Mouse (Mus musculus) cerebellum, adult 2 months (tissue): ENCODE data around the gene Gm20458. TPM values are rescaled to one million over a fixed set of nuclear protein-coding genes. Genes with fewer than 3 reads are reported as not detected.

Experiments used
- DNase-seq, 2 experiments: peaks; one replicate each; pipeline ENCODE4 v3.0.0; 2021
- H3K27ac ChIP-seq: fragments of 200-500 bp; 2 replicates; pipeline ENCODE4 v1.5.1; 2012; ENCODE audit warnings: low read length, control low read depth, inconsistent platforms; ENCODE audit not compliant: insufficient read depth
- H3K27me3 ChIP-seq: fragments of 200-500 bp; 2 replicates; pipeline ENCODE4 v1.6.1; 2012; ENCODE audit warnings: inconsistent platforms, mild to moderate bottlenecking, low read length, moderate library complexity; ENCODE audit not compliant: control insufficient read depth, insufficient read depth
- H3K4me1 ChIP-seq: fragments of 200-500 bp; 2 replicates; pipeline ENCODE4 v1.6.1; 2011; ENCODE audit warnings: low read length; ENCODE audit not compliant: control insufficient read depth, insufficient read depth
- H3K4me3 ChIP-seq: fragments of 200-500 bp; replicated peaks from 2 replicates; pipeline ENCODE3; 2011; ENCODE audit warnings: mild to moderate bottlenecking, low read depth, low read length, control low read depth; ENCODE audit not compliant: insufficient read depth
- CTCF ChIP-seq: fragments of 200-500 bp; IDR thresholded peaks from 2 replicates; pipeline ENCODE4 v1.5.1; 2011; ENCODE audit warnings: low read depth, mild to moderate bottlenecking, control low read depth, low read length, moderate library complexity, borderline replicate concordance; ENCODE audit not compliant: insufficient read depth
- POLR2A ChIP-seq: fragments of 200-500 bp; IDR thresholded peaks from 2 replicates; pipeline ENCODE4 v1.6.1; 2011; ENCODE audit warnings: low read length, control low read depth, borderline replicate concordance; ENCODE audit not compliant: insufficient read depth
- WGBS: fragments of 180-500 bp; shearing (Covaris S2); methylation state at CpG from one replicate; pipeline ENCODE4 v1.1.7; 2018; 5-methylcytosine and 5-hydroxymethylcytosine counted together
- polyA plus RNA-seq: library from polyadenylated mRNA; depleted of rRNA; stranded (reverse); fragments of >200 nt; gene quantifications from 2 replicates; pipeline ENCODE4 v1.2.3, GENCODE M21; 2012

Gene Gm20458
- polyA plus RNA-seq, 1 experiment, result 16.7 TPM

DNA sequence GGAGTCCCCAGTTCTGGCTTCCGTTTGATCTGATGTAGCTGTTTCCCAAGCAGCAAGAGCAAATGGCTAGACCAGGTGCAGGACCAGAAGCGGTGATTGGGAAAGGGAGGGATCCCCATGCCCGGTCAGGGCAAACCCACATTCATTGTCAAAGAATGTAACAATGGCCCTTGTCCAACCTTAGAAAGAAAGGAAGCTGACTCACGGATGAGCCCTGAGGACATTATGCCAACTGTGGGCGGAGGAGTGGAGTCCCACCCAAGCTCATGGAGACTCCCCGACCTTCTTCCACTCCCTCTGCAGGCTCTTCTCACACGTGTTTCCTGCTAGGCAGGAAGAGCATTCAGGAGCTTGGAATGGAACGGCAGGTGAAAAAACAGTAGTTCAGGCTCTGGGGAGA, 52.6 kb downstream of the Gm20458 start:
- DNase-seq, result no peak
- 65% methylated on average over 8 of the region's 8 CpGs for WGBS
- no peaks in the 10 kb centered on the region for H3K4me1 ChIP-seq
- TF ChIP-seq POLR2A, result no peak
- TF ChIP-seq CTCF, result no peak
- H3K4me3 ChIP-seq, result no peak overlapping the region
- no peak overlapping the region for H3K27ac ChIP-seq
- H3K27me3 ChIP-seq, result no peaks in the 10 kb centered on the region

GRCm38 (mm10) chr2:164514916-164515315, 54.1 kb downstream of the Gm20458 start:
- TF ChIP-seq POLR2A, result no peak
- no peak for TF ChIP-seq CTCF
- Histone ChIP-seq H3K4me3 (no peak overlapping the region), H3K27ac (no peak overlapping the region), H3K4me1 (no peaks in the 10 kb centered on the region), H3K27me3 (no peaks in the 10 kb centered on the region)
- 83% methylated on average over 3 of the region's 3 CpGs for WGBS
- no peak for DNase-seq

DNA sequence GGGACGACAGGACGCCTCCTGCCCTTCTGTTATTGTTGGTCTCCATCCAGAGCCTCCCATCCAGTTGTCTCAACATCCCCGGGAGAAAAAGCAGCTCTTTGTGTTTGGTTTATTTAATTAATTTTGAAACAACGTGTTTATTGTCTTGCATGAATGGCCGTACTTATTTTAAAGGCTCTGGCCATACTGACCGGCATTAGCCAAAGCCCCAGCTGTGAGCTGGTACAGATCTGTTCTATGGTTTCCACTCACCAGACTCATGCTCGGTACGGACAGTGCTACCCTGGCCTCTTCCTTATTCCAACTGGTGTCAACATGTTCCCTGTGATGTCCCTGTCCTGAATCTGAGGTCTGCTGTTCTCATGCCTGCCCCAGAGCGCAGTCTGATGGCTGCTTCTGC, 55.1 kb downstream of the Gm20458 start:
- no peaks in the 10 kb centered on the region for H3K4me1 ChIP-seq
- H3K27me3 ChIP-seq, result no peaks in the 10 kb centered on the region
- DNase-seq, result no peak
- TF ChIP-seq CTCF, result no peak
- TF ChIP-seq POLR2A, result no peak
- 37% methylated on average over 9 of the region's 9 CpGs for WGBS
- H3K4me3 ChIP-seq, result no peak overlapping the region
- H3K27ac ChIP-seq, result 0 out of 2 replicates have a peak overlapping the region, but pooled peaks have one; percentile 72

- Histone ChIP-seq H3K4me1 (no peaks in the 10 kb centered on the region), H3K4me3 (no peak overlapping the region), H3K27me3 (no peaks in the 10 kb centered on the region), H3K27ac (peak overlapping the region; percentile 72; the same call in 1 of the 2 replicates)
- no peak for DNase-seq
- TF ChIP-seq CTCF, result no peak
- no peak for TF ChIP-seq POLR2A
- 63% methylated on average over 11 of the region's 11 CpGs for WGBS
These were observed 55.8 kb downstream of the Gm20458 start for GRCm38 (mm10) chr2:164516592-164516991.

DNA sequence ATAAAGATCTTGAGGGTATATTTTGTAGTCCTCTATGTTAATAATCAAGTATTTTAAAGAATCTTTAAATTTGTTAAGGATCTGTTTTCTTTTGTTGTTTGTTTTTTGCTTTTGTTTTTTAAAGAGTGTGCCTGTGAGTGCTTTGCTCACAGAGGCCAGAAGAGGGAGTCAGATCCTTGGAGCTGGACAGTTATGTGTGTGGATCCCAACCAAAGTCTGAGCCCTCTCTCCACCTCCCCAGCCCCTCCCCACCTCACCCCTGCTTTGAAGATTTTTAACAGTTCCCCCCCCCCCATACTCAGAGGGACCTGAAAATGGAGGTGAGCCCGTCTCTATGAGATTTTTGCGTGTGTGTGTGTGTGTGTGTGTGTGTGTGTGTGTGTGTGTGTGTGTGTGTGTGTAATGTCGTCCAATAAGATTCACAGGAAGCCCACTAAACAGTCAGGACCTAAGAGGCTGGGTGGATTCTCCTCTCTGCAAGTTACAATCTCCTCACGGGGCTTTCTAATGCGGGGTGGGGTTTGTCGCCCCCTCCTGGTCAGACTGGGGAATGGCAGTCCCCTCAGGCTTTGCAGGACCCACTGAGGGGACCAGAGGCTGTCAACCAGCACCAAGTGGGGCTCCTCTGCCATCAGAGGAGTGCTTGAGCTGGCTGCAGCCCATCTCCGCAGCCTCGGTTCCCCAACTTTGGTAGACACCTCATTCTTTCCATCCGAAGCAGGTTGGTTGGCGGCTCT, 56.9 kb downstream of the Gm20458 start:
- no peak overlapping the region for H3K4me3 ChIP-seq
- TF ChIP-seq POLR2A (no peak), CTCF (peak; percentile 79; the same call in 1 of the 2 replicates)
- no peaks in the 10 kb centered on the region for H3K4me1 ChIP-seq
- peak; percentile 40 to 62 for DNase-seq
- H3K27ac ChIP-seq, result no peak overlapping the region
- H3K27me3 ChIP-seq, result no peaks in the 10 kb centered on the region
- 36% methylated on average over 10 of the region's 10 CpGs for WGBS

- 42% methylated on average over 11 of the region's 11 CpGs for WGBS
- DNase-seq, result no peak
- Histone ChIP-seq H3K27ac (no peak overlapping the region), H3K4me3 (no peak overlapping the region), H3K27me3 (no peaks in the 10 kb centered on the region; the same call in 1 of the 2 replicates), H3K4me1 (no peaks in the 10 kb centered on the region)
- TF ChIP-seq POLR2A (no peak), CTCF (no peak)
These were observed 57.8 kb downstream of the Gm20458 start for GRCm38 (mm10) chr2:164518266-164519170.

GRCm38 (mm10) chr2:164519171-164519526, 58.4 kb downstream of the Gm20458 start:
- TF ChIP-seq POLR2A (no peak), CTCF (no peak)
- H3K27ac ChIP-seq, result no peak overlapping the region
- H3K27me3 ChIP-seq, result no peaks in the 10 kb centered on the region; the same call in 1 of the 2 replicates
- no peak overlapping the region for H3K4me3 ChIP-seq
- 82% methylated on average over 6 of the region's 6 CpGs for WGBS
- no peaks in the 10 kb centered on the region for H3K4me1 ChIP-seq
- DNase-seq, result no peak
